Mouse (Mus musculus) midbrain, embryonic 12.5 days (tissue): ENCODE results near the gene Rufy4. TPM values are rescaled to one million over a fixed set of nuclear protein-coding genes. Genes with fewer than 3 reads are reported as not detected.

ENCODE experiments used
- ATAC-seq: fragments of 200-750 bp; cut with Nextera tagmentation; 2 replicates; pipeline ENCODE4 v1.8.0; 2017; ENCODE audit warnings: low read depth, moderate TSS enrichment, moderate library complexity; ENCODE audit not compliant: low FRiP score
- H3K27ac ChIP-seq: fragments of 300-500 bp; sonication (generic); replicated peaks from 2 replicates; pipeline ENCODE4 v1.5.1; 2016; ENCODE audit warnings: mild to moderate bottlenecking
- H3K27me3 ChIP-seq: fragments of 300-500 bp; sonication (generic); 2 replicates; pipeline ENCODE4 v1.6.1; 2016; ENCODE audit warnings: mild to moderate bottlenecking
- H3K36me3 ChIP-seq: fragments of 300-500 bp; sonication (generic); 2 replicates; pipeline ENCODE4 v1.6.1; 2016
- H3K4me1 ChIP-seq: fragments of 300-500 bp; sonication (generic); 2 replicates; pipeline ENCODE4 v1.6.1; 2016
- H3K4me2 ChIP-seq: fragments of 300-500 bp; sonication (generic); replicated peaks from 2 replicates; pipeline ENCODE4 v1.6.1; 2016; ENCODE audit warnings: mild to moderate bottlenecking, moderate library complexity
- H3K4me3 ChIP-seq: fragments of 300-500 bp; sonication (generic); 2 replicates; pipeline ENCODE4 v1.5.1; 2016; ENCODE audit warnings: mild to moderate bottlenecking
- H3K9ac ChIP-seq: fragments of 300-500 bp; sonication (generic); replicated peaks from 2 replicates; pipeline ENCODE4 v1.6.1; 2016; ENCODE audit warnings: mild to moderate bottlenecking, moderate library complexity
- H3K9me3 ChIP-seq: fragments of 300-500 bp; sonication (generic); 2 replicates; pipeline ENCODE4 v1.6.1; 2016; ENCODE audit warnings: mild to moderate bottlenecking
- WGBS: fragments of 180-500 bp; shearing (Covaris S2); methylation state at CpG from one replicate; pipeline ENCODE4 v1.1.7; 2016; 5-methylcytosine and 5-hydroxymethylcytosine counted together
- polyA plus RNA-seq: library from polyadenylated mRNA; unstranded; fragments of >200 nt; fragmentation: Nextera tagmentation; extraction: Ambion mirVana; gene quantifications from 2 replicates; pipeline ENCODE4 v1.2.1, GENCODE M21; 2016

Rufy4 gene
- polyA plus RNA-seq, 1 experiment from 2014 or later: 0.37 TPM

- no peaks in the 10 kb centered on the region for H3K36me3 ChIP-seq
- H3K27ac ChIP-seq: no peak overlapping the region
- no peak overlapping the region for H3K4me3 ChIP-seq
- H3K9me3 ChIP-seq: no peaks in the 10 kb centered on the region
- peaks cover 72% of the 10 kb centered on the region for H3K4me1 ChIP-seq
- no peak overlapping the region for H3K9ac ChIP-seq
- no peak for ATAC-seq
- peaks cover 13% of the 10 kb centered on the region for H3K27me3 ChIP-seq
- WGBS: 68% methylated on average over 4 of the region's 5 CpGs
- H3K4me2 ChIP-seq: no peak overlapping the region
Observed at GRCm38 (mm10) chr1:74107931-74108618, 17.3 kb upstream of the Rufy4 start.

GRCm38 (mm10) chr1:74109670-74110069, 15.7 kb upstream of the Rufy4 start:
- H3K27me3 ChIP-seq: peaks cover 13% of the 10 kb centered on the region
- H3K4me1 ChIP-seq: peaks cover 59% of the 10 kb centered on the region
- WGBS: 64% methylated on average over 2 of the region's 2 CpGs

GRCm38 (mm10) chr1:74110932-74111695, 14.2 kb upstream of the Rufy4 start:
- peaks cover 53% of the 10 kb centered on the region for H3K4me1 ChIP-seq
- ATAC-seq: peak; percentile 94
- peak overlapping the region; percentile 10 for H3K4me2 ChIP-seq

More at GRCm38 (mm10) chr1:74109670-74110069, 15.7 kb upstream of the Rufy4 start:
- no peaks in the 10 kb centered on the region for H3K36me3 ChIP-seq
- peak overlapping the region; percentile 49; the same call in 1 of the 2 replicates for H3K27ac ChIP-seq
- no peak overlapping the region for H3K4me3 ChIP-seq
- no peak overlapping the region for H3K9ac ChIP-seq
- ATAC-seq: no peak
- no peaks in the 10 kb centered on the region for H3K9me3 ChIP-seq
- no peak overlapping the region for H3K4me2 ChIP-seq

GRCm38 (mm10) chr1:74111696-74112030, 13.7 kb upstream of the Rufy4 start:
- Histone ChIP-seq H3K27ac (peak overlapping the region; percentile 90), H3K4me3 (no peak overlapping the region), H3K9me3 (no peaks in the 10 kb centered on the region), H3K9ac (peak overlapping the region; percentile 16; the same call in 1 of the 2 replicates), H3K36me3 (no peaks in the 10 kb centered on the region), H3K4me1 (peaks cover 47% of the 10 kb centered on the region), H3K27me3 (peaks cover 13% of the 10 kb centered on the region), H3K4me2 (peak overlapping the region; percentile 10)
- peak; percentile 59 for ATAC-seq
- WGBS: 9% methylated on average over 6 of the region's 6 CpGs

More at GRCm38 (mm10) chr1:74110932-74111695, 14.2 kb upstream of the Rufy4 start:
- H3K4me3 ChIP-seq: no peak overlapping the region
- 2% methylated on average over 8 of the region's 8 CpGs for WGBS
- H3K27ac ChIP-seq: peak overlapping the region; percentile 90
- 0 out of 2 replicates have a peak overlapping the region, but pooled peaks have one; percentile 16 for H3K9ac ChIP-seq
- no peaks in the 10 kb centered on the region for H3K9me3 ChIP-seq
- peaks cover 13% of the 10 kb centered on the region for H3K27me3 ChIP-seq
- H3K36me3 ChIP-seq: no peaks in the 10 kb centered on the region

- Histone ChIP-seq H3K27ac (0 out of 2 replicates have a peak overlapping the region, but pooled peaks have one; percentile 30), H3K27me3 (peaks cover 7% of the 10 kb centered on the region; the same call in 1 of the 2 replicates), H3K9ac (no peak overlapping the region), H3K9me3 (no peaks in the 10 kb centered on the region), H3K4me3 (no peak overlapping the region), H3K4me2 (no peak overlapping the region), H3K36me3 (no peaks in the 10 kb centered on the region), H3K4me1 (peaks cover 46% of the 10 kb centered on the region)
- no peak for ATAC-seq
- WGBS: 70% methylated on average over 3 of the region's 3 CpGs
Observed at GRCm38 (mm10) chr1:74113071-74113470, 12.3 kb upstream of the Rufy4 start.

GRCm38 (mm10) chr1:74117876-74118275, 7.5 kb upstream of the Rufy4 start:
- H3K4me2 ChIP-seq: no peak overlapping the region
- no peak overlapping the region for H3K27ac ChIP-seq
- peaks cover 23% of the 10 kb centered on the region for H3K27me3 ChIP-seq
- H3K4me1 ChIP-seq: peaks cover 15% of the 10 kb centered on the region
- 89% methylated on average over 6 of the region's 6 CpGs for WGBS
- no peak for ATAC-seq
- no peaks in the 10 kb centered on the region for H3K9me3 ChIP-seq
- H3K4me3 ChIP-seq: no peak overlapping the region
- H3K36me3 ChIP-seq: no peaks in the 10 kb centered on the region
- H3K9ac ChIP-seq: no peak overlapping the region

- no peak overlapping the region for H3K9ac ChIP-seq
- no peaks in the 10 kb centered on the region for H3K36me3 ChIP-seq
Observed at GRCm38 (mm10) chr1:74119115-74119514, 6.2 kb upstream of the Rufy4 start.

GRCm38 (mm10) chr1:74121138-74121537, 4.2 kb upstream of the Rufy4 start:
- Histone ChIP-seq H3K9ac (no peak overlapping the region), H3K27me3 (peaks cover 53% of the 10 kb centered on the region), H3K4me1 (peaks cover 18% of the 10 kb centered on the region), H3K4me2 (no peak overlapping the region), H3K27ac (no peak overlapping the region), H3K9me3 (no peaks in the 10 kb centered on the region), H3K4me3 (no peak overlapping the region), H3K36me3 (no peaks in the 10 kb centered on the region)
- no peak for ATAC-seq
- WGBS: 86% methylated on average over 7 of the region's 7 CpGs

More at GRCm38 (mm10) chr1:74119115-74119514, 6.2 kb upstream of the Rufy4 start:
- H3K4me2 ChIP-seq: no peak overlapping the region
- no peaks in the 10 kb centered on the region for H3K9me3 ChIP-seq
- 92% methylated on average over 1 of the region's 1 CpGs for WGBS
- no peak overlapping the region for H3K27ac ChIP-seq
- H3K27me3 ChIP-seq: peaks cover 36% of the 10 kb centered on the region
- H3K4me3 ChIP-seq: no peak overlapping the region
- no peak for ATAC-seq
- H3K4me1 ChIP-seq: peaks cover 13% of the 10 kb centered on the region

- ATAC-seq: no peak
Observed at GRCm38 (mm10) chr1:74121821-74122576, 3.3 kb upstream of the Rufy4 start.

GRCm38 (mm10) chr1:74123215-74123614, 2.1 kb upstream of the Rufy4 start:
- H3K27me3 ChIP-seq: peaks cover 62% of the 10 kb centered on the region
- H3K36me3 ChIP-seq: no peaks in the 10 kb centered on the region
- H3K9me3 ChIP-seq: no peaks in the 10 kb centered on the region
- H3K4me2 ChIP-seq: peak overlapping the region; percentile 68
- 67% methylated on average over 8 of the region's 8 CpGs for WGBS
- H3K9ac ChIP-seq: no peak overlapping the region
- H3K4me1 ChIP-seq: peaks cover 18% of the 10 kb centered on the region
- H3K4me3 ChIP-seq: peak overlapping the region; percentile 54
- H3K27ac ChIP-seq: no peak overlapping the region
- no peak for ATAC-seq

More at GRCm38 (mm10) chr1:74121821-74122576, 3.3 kb upstream of the Rufy4 start:
- peaks cover 56% of the 10 kb centered on the region for H3K27me3 ChIP-seq
- H3K4me1 ChIP-seq: peaks cover 18% of the 10 kb centered on the region
- H3K27ac ChIP-seq: no peak overlapping the region
- H3K9ac ChIP-seq: no peak overlapping the region
- 59% methylated on average over 9 of the region's 9 CpGs for WGBS
- no peaks in the 10 kb centered on the region for H3K9me3 ChIP-seq
- H3K4me3 ChIP-seq: no peak overlapping the region
- 0 out of 2 replicates have a peak overlapping the region, but pooled peaks have one; percentile 9 for H3K4me2 ChIP-seq
- no peaks in the 10 kb centered on the region for H3K36me3 ChIP-seq

GRCm38 (mm10) chr1:74124021-74124981, 1.0 kb upstream of the Rufy4 start, which contains the start of gene Tns1:
TSS of gene Tns1 (minus strand) at chr1:74124449.
- Histone ChIP-seq H3K4me1 (peaks cover 18% of the 10 kb centered on the region), H3K27me3 (peaks cover 62% of the 10 kb centered on the region), H3K4me3 (peak within 1 kb of the TSS; percentile 54), H3K36me3 (no peaks in the 10 kb centered on the region), H3K9me3 (no peaks in the 10 kb centered on the region), H3K27ac (no peak within 1 kb of the TSS), H3K9ac (peak within 1 kb of the TSS; percentile 60), H3K4me2 (peak within 1 kb of the TSS; percentile 68)
- under 1% methylated on average over 83 of the region's 84 CpGs for WGBS
- peak; percentile 66 for ATAC-seq
